Mouse (Mus musculus) forebrain, embryonic 11.5 days (tissue): ENCODE results near the gene Exoc3l4. TPM values are rescaled to one million over a fixed set of nuclear protein-coding genes. Genes with fewer than 3 reads are reported as not detected.

Source experiments
- ATAC-seq: fragments of 200-750 bp; cut with Nextera tagmentation; replicated peaks from 2 replicates; pipeline ENCODE4 v1.8.0; 2017; ENCODE audit warnings: moderate TSS enrichment; ENCODE audit not compliant: low FRiP score
- DNase-seq: peaks from one replicate; pipeline ENCODE4 v3.0.0-alpha.2; 2017; ENCODE audit warnings: low spot score
- H3K27ac ChIP-seq: fragments of 300-500 bp; sonication (generic); 2 replicates; pipeline ENCODE4 v1.5.1; 2014; ENCODE audit warnings: low read depth, low read length
- H3K27me3 ChIP-seq: fragments of 300-500 bp; sonication (generic); 2 replicates; pipeline ENCODE4 v1.6.1; 2014; ENCODE audit warnings: mild to moderate bottlenecking, low read length, mixed read lengths; ENCODE audit not compliant: control insufficient read depth, insufficient read depth
- H3K36me3 ChIP-seq: fragments of 300-500 bp; sonication (generic); 2 replicates; pipeline ENCODE4 v1.6.1; 2014; ENCODE audit warnings: mild to moderate bottlenecking, low read length, moderate library complexity, mixed read lengths; ENCODE audit not compliant: control insufficient read depth, insufficient read depth
- H3K4me1 ChIP-seq: fragments of 300-500 bp; sonication (generic); replicated peaks from 2 replicates; pipeline ENCODE4 v1.6.1; 2014; ENCODE audit warnings: low read length, mixed read lengths; ENCODE audit not compliant: control insufficient read depth, insufficient read depth
- H3K4me2 ChIP-seq: fragments of 300-500 bp; sonication (generic); 2 replicates; pipeline ENCODE4 v1.6.1; 2014; ENCODE audit warnings: low read depth, mild to moderate bottlenecking, low read length, moderate library complexity, mixed read lengths; ENCODE audit not compliant: severe bottlenecking
- H3K4me3 ChIP-seq: fragments of 300-500 bp; sonication (generic); 2 replicates; pipeline ENCODE4 v1.5.1; 2014; ENCODE audit warnings: low read depth, low read length
- H3K9ac ChIP-seq: fragments of 300-500 bp; sonication (generic); 2 replicates; pipeline ENCODE4 v1.6.1; 2014; ENCODE audit warnings: low read length
- H3K9me3 ChIP-seq: fragments of 300-500 bp; sonication (generic); 2 replicates; pipeline ENCODE4 v1.6.1; 2016; ENCODE audit warnings: low read length, mixed read lengths; ENCODE audit not compliant: control insufficient read depth
- WGBS: fragments of 180-500 bp; shearing (Covaris S2); extraction: QIAGEN DNeasy Blood & Tissue Kit; methylation state at CpG from one replicate; pipeline ENCODE4 v1.1.7; 2014; 5-methylcytosine and 5-hydroxymethylcytosine counted together
- polyA plus RNA-seq: library from polyadenylated mRNA; unstranded; fragments of >200 nt; fragmentation: Nextera tagmentation; extraction: Ambion mirVana; gene quantifications from 2 replicates; pipeline ENCODE4 v1.2.1, GENCODE M21; 2014

Exoc3l4 gene
- polyA plus RNA-seq, 1 experiment from 2014 or later = 3.3 TPM

- Histone ChIP-seq H3K27ac (no peak overlapping the region), H3K36me3 (no peaks in the 10 kb centered on the region), H3K4me3 (no peak overlapping the region), H3K4me1 (no peaks in the 10 kb centered on the region), H3K4me2 (no peak overlapping the region), H3K9ac (no peak overlapping the region), H3K27me3 (no peaks in the 10 kb centered on the region), H3K9me3 (no peaks in the 10 kb centered on the region)
- WGBS = 88% methylated on average over 7 of the region's 7 CpGs
- DNase-seq (no peak), ATAC-seq (no peak)
Measured at GRCm38 (mm10) chr12:111463570-111463969, 46.8 kb downstream of the Exoc3l4 start.

GRCm38 (mm10) chr12:111466369-111466768, 49.6 kb downstream of the Exoc3l4 start:
- H3K4me2 ChIP-seq = no peak overlapping the region
- H3K36me3 ChIP-seq = no peaks in the 10 kb centered on the region
- DNase-seq (no peak), ATAC-seq (no peak)
- H3K4me1 ChIP-seq = peaks cover 2% of the 10 kb centered on the region
- no peak overlapping the region for H3K27ac ChIP-seq
- H3K9me3 ChIP-seq = no peaks in the 10 kb centered on the region
- no peak overlapping the region for H3K4me3 ChIP-seq
- WGBS = 94% methylated on average over 3 of the region's 3 CpGs
- H3K9ac ChIP-seq = no peak overlapping the region
- no peaks in the 10 kb centered on the region for H3K27me3 ChIP-seq

GRCm38 (mm10) chr12:111468206-111468605, 51.4 kb downstream of the Exoc3l4 start:
- H3K9me3 ChIP-seq = no peaks in the 10 kb centered on the region
- H3K27me3 ChIP-seq = no peaks in the 10 kb centered on the region
- H3K4me2 ChIP-seq = no peak overlapping the region
- WGBS = 72% methylated on average over 7 of the region's 7 CpGs
- H3K9ac ChIP-seq = no peak overlapping the region
- no peak overlapping the region for H3K27ac ChIP-seq
- DNase-seq = no peak
- no peak overlapping the region for H3K4me3 ChIP-seq
- ATAC-seq = no peak
- no peaks in the 10 kb centered on the region for H3K36me3 ChIP-seq
- H3K4me1 ChIP-seq = peaks cover 2% of the 10 kb centered on the region

GRCm38 (mm10) chr12:111469507-111469906, 52.7 kb downstream of the Exoc3l4 start:
- Histone ChIP-seq H3K9ac (no peak overlapping the region; the same call in 1 of the 2 replicates), H3K27me3 (no peaks in the 10 kb centered on the region), H3K4me1 (peaks cover 2% of the 10 kb centered on the region), H3K36me3 (no peaks in the 10 kb centered on the region), H3K27ac (no peak overlapping the region), H3K9me3 (no peaks in the 10 kb centered on the region), H3K4me3 (no peak overlapping the region), H3K4me2 (no peak overlapping the region)
- WGBS = 3% methylated on average over 8 of the region's 8 CpGs
- ATAC-seq = no peak
- DNase-seq = peak; percentile 86

GRCm38 (mm10) chr12:111471119-111471518, 54.3 kb downstream of the Exoc3l4 start:
- WGBS = 79% methylated on average over 1 of the region's 1 CpGs
- ATAC-seq (no peak), DNase-seq (no peak)
- Histone ChIP-seq H3K27me3 (no peaks in the 10 kb centered on the region), H3K36me3 (no peaks in the 10 kb centered on the region), H3K27ac (no peak overlapping the region), H3K4me3 (no peak overlapping the region), H3K9me3 (no peaks in the 10 kb centered on the region), H3K9ac (no peak overlapping the region), H3K4me2 (no peak overlapping the region), H3K4me1 (peaks cover 2% of the 10 kb centered on the region)

GRCm38 (mm10) chr12:111471721-111472120, 54.9 kb downstream of the Exoc3l4 start:
- H3K9me3 ChIP-seq = no peaks in the 10 kb centered on the region
- H3K4me1 ChIP-seq = peaks cover 2% of the 10 kb centered on the region
- DNase-seq (no peak), ATAC-seq (no peak)
- H3K27me3 ChIP-seq = no peaks in the 10 kb centered on the region
- no peak overlapping the region for H3K27ac ChIP-seq
- H3K36me3 ChIP-seq = no peaks in the 10 kb centered on the region
- no peak overlapping the region for H3K9ac ChIP-seq
- H3K4me2 ChIP-seq = no peak overlapping the region
- H3K4me3 ChIP-seq = no peak overlapping the region
- 88% methylated on average over 3 of the region's 3 CpGs for WGBS

- Histone ChIP-seq H3K9ac (no peak overlapping the region), H3K4me1 (peaks cover 2% of the 10 kb centered on the region), H3K27me3 (no peaks in the 10 kb centered on the region), H3K27ac (no peak overlapping the region), H3K4me2 (no peak overlapping the region), H3K4me3 (no peak overlapping the region), H3K9me3 (no peaks in the 10 kb centered on the region), H3K36me3 (no peaks in the 10 kb centered on the region)
- 80% methylated on average over 5 of the region's 5 CpGs for WGBS
- ATAC-seq (no peak), DNase-seq (no peak)
Measured at GRCm38 (mm10) chr12:111472886-111473285, 56.1 kb downstream of the Exoc3l4 start.

GRCm38 (mm10) chr12:111474384-111474783, 57.6 kb downstream of the Exoc3l4 start:
- Histone ChIP-seq H3K9ac (no peak overlapping the region), H3K27ac (no peak overlapping the region), H3K36me3 (no peaks in the 10 kb centered on the region), H3K4me1 (peaks cover under 1% of the 10 kb centered on the region), H3K4me2 (no peak overlapping the region), H3K27me3 (no peaks in the 10 kb centered on the region), H3K9me3 (no peaks in the 10 kb centered on the region), H3K4me3 (no peak overlapping the region)
- DNase-seq = no peak
- 91% methylated on average over 3 of the region's 3 CpGs for WGBS
- ATAC-seq = no peak

- no peak overlapping the region for H3K9ac ChIP-seq
- no peak overlapping the region for H3K4me3 ChIP-seq
- H3K9me3 ChIP-seq = no peaks in the 10 kb centered on the region
- H3K27ac ChIP-seq = no peak overlapping the region
- no peaks in the 10 kb centered on the region for H3K27me3 ChIP-seq
- ATAC-seq = no peak
- no peak for DNase-seq
- H3K4me2 ChIP-seq = no peak overlapping the region
- H3K4me1 ChIP-seq = no peaks in the 10 kb centered on the region
- WGBS = 60% methylated on average over 8 of the region's 8 CpGs
- no peaks in the 10 kb centered on the region for H3K36me3 ChIP-seq
Measured at GRCm38 (mm10) chr12:111474893-111475643, 58.3 kb downstream of the Exoc3l4 start.
